16 mouse cellular contexts compared by ENCODE assay signal in the genomic region with DNA sequence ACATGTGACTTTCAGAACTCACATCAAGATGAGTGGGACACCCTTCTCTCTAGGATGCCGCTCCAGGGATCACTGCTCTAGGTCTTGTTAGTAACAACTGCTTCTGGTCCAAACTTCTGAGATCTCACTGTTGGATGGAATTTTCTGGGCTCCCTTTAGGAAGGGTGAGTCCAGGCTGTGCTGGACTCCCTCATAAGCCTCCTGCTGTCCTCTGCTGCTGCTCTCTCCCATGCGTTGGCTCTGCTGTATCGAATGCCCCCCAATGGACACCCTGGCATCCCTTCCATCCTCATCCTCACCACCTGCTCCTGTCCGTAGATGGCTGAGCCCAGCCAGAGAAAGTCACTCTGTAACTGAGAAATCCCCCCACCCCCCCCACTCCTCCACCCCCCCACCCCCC.
"Had no signal": no experiment of that assay in that cellular context is flagged by ENCODE, and none has a peak within 500 bp of the region (broad histone marks: within the 10 kb centered on the region; RNA-seq: fewer than 3 reads in every experiment).

No protein-coding gene starts in this region.

- DNase-seq: kidney, adult 2 months; kidney, postnatal 14 days; liver; liver, embryonic 13.5 days; liver, postnatal 0 days; lung, postnatal 14 days; right cerebral cortex, postnatal 14 days; thymus, postnatal 36 days had no signal

- H3K4me3 ChIP-seq: kidney, embryonic 15.5 days; limb, embryonic 12.5 days; liver, embryonic 13.5 days; lung, embryonic 15.5 days; megakaryocyte, embryonic 14.5 days; midbrain, embryonic 15.5 days; neural tube, embryonic 13.5 days had no signal

- H3K9ac ChIP-seq: kidney, embryonic 15.5 days; limb, embryonic 12.5 days; liver, embryonic 13.5 days; liver, postnatal 0 days; lung, embryonic 15.5 days; midbrain, embryonic 15.5 days; neural tube, embryonic 13.5 days had no signal

- H3K27ac ChIP-seq: kidney, embryonic 15.5 days; limb, embryonic 12.5 days; liver, embryonic 13.5 days; lung, embryonic 15.5 days; macrophage; midbrain, embryonic 15.5 days; neural tube, embryonic 13.5 days had no signal

- ATAC-seq: liver, postnatal 0 days; midbrain, embryonic 15.5 days had no signal

- H3K36me3 ChIP-seq: kidney, embryonic 15.5 days; liver, embryonic 13.5 days; lung, embryonic 15.5 days; midbrain, embryonic 15.5 days; neural tube, embryonic 13.5 days had no signal

- H3K4me2 ChIP-seq: kidney, embryonic 15.5 days; limb, embryonic 12.5 days; liver, embryonic 13.5 days; lung, embryonic 15.5 days; midbrain, embryonic 11.5 days; midbrain, embryonic 15.5 days; neural tube, embryonic 13.5 days had no signal

- H3K27me3 ChIP-seq: kidney, embryonic 15.5 days; limb, embryonic 12.5 days; liver, embryonic 13.5 days; lung, embryonic 15.5 days; megakaryocyte, embryonic 14.5 days; midbrain, embryonic 15.5 days; neural tube, embryonic 13.5 days had no signal

- H3K9me3 ChIP-seq: kidney, embryonic 15.5 days; limb, embryonic 12.5 days; liver, embryonic 13.5 days; lung, embryonic 15.5 days; midbrain, embryonic 15.5 days; neural tube, embryonic 13.5 days had no signal
